Mouse (Mus musculus) liver, adult (tissue): ENCODE measurements around the gene Zfp593.

ENCODE experiments used
- GATA4 ChIP-seq: IDR thresholded peaks from 2 replicates; pipeline ENCODE4 v1.6.1; 2014; ENCODE audit warnings: mild to moderate bottlenecking, low read length; ENCODE audit not compliant: insufficient replicate concordance

The Zfp593 gene

DNA sequence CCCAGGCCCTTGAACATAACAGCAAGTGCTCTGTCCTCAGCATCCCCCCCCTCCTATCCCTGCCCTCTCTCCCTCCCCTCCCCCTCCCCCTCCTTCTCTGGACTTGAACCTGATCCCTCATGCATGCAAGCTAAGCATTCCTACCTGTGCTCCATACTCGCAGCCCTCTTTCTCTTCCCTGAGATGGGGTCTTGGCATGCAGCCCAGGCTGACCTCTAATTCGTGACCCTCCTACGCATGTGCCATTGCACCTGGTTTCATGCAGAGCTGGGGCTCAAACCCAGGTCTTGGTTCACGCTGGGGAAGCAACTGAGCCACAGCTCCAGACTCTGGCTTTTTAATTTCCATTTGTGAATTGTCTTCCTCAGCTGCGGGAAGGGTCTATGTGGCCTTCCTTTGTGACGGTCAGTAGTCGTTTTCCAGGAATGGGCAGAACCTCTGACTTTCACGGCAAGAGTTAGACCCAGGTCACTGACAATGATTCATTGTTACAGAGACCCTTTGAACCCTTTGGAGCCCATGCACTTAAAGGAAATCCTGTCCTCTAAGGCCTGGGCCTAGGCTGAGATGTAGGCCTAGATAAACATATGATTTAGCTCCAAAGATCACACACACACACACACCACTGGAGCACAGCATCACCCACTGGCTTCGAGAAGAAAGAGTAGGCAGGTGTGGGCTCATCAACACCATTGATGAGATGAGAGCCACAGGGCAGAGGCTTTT is 20.6 kb upstream of the Zfp593 start:
- TF ChIP-seq GATA4: no peak

DNA sequence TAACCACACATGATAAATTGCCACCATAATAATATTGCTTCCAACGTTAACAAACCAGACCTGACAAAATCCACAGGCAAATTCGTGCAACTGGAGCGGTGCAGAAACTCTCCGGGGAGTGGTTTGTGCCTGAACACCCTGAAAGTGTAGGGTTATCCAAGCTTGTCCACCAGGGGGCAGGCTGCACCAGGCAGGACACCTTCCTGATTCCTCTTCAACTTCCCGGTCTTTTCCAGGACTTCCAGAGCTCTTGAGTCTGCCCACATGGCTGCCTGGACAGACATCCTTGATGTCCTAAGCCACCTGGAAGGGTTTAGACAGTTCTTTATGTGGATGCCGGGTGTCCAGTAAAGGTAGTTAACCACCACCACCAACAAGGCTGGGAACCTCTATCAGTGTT is 17.8 kb upstream of the Zfp593 start:
- no peak for TF ChIP-seq GATA4

DNA sequence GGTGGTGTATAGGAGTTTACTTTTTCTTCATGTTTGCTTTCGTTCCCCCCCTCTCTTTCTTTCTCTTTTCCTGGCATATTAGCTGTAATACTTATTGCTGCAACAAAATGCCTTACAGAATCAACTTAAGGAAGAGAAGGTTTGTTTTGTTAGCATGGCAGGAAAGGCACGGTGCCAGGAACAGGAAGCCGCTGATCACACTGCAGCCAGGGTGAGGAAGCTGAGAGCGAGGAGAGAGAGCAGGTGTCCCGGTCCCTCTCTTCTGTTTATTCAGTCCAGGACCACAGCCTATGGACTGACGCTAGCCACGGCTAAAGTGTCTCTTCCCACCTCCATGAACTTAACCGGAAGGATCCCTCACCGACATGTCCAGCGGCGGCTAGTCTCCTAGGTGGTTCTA is 13.0 kb upstream of the Zfp593 start:
- TF ChIP-seq GATA4: no peak

DNA sequence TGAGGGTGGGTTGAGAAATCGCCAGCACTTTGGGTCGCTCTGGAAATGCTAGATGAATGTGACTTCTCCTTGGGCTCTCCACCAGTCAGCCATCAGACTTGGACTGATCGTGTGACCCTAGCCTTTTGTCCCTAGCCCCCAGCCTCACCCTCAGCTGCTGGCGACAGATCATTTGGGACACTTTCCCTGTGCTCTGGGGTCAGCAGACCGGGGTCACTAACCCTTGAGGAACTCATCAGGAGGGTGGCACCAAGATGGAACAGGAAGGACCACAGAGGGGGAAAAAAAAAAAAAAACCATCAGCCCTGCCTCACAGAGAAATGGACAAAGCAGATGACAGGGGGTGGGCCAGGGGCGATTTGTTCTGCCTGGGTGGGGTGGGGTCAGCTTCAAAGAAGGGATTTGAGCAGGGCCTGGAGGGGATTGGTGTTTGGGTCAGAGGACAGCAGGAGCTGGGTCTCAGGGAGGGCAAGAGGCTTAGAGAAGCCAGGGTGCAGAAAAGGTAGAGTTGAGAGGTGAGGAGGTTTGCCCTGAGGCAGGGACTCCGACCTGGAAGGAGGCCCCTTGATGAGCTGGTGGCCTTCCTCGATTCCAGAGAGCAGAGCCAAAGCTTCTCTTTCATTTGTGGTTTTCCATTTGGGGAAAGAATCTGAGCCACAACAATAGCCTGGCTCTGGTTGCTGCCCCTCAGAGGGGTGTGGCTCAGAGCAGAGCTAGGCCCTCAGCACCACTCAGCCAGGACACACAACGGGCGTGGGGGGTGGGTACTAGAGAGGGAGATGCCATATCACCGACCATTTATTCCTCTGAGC is 12.0 kb upstream of the Zfp593 start:
- no peak for TF ChIP-seq GATA4

DNA sequence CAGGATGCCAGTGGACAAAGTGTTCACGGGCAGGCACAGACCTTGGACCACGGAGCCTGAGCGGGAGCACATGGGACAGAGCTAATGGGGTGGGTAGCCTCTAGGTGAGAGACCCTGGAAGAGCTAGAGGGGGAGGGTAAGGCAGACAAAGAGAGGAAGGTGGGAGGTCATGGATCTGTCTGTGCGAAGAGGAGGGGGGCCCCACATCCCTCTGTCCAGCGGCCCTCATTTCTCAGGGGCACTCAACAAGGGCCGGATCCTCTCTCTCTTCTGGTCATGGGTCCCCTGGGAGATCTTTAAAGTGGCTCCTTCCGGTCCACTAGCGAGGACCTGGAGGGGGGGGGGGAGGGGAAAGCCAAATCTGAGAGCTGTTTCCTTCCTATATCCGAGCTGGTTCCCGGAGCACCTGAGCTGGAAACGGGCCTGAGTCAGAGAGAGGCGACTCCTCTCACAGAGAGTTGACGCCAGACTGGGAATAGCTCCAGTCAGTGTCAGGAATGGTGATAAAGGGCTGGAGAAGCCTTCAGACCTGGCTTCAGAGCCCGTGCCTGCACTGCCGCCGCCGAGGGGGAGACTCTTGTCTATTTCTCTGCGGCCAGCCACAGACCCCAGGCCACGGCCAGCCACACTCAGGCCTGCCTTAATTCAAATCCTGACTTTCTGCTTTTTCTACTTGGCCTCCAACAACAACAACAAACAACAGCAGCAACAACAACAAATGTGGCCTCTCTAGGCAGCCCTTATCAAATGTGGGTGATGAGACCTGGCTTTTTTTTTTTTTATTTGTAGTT is 11.2 kb upstream of the Zfp593 start:
- no peak for TF ChIP-seq GATA4

DNA sequence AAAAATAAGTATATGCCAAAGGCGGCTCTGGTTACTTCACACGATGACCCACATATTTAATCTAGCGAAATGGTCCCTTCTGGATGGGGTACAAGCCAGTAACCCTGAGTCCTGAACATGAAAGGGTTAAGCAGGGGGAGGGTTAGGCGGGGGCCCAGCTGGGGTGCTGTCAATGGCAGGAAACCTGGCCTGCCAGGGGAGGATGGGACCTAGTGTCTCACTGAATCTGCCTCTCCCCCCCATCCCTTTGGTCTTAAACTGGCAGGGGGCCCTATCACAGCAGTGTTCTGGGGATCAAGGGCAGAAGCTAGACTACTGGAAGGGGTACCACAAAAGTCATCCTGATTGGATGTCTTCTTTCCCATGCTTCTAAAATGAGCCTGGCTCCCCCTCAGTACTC is 10.5 kb upstream of the Zfp593 start:
- no peak for TF ChIP-seq GATA4

DNA sequence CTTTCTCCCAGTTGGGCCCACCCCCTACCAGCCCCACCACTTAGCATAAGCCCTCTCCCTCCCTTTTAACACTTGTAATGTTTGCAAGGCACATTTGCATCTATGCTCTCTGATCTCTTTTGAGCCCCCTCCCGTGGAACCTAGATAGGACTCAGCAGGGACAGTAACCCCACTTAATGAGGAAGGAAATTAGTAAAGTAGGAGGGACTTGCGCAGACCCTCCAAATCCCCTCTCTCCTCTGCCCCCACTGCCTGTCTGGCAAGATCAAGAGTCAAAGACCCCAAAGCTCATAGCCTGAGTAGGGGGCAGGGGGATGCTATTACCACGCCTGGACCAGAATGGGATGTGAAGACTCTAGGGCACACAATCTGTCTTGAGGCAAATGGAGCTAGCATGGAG is 9.4 kb upstream of the Zfp593 start:
- no peak for TF ChIP-seq GATA4

DNA sequence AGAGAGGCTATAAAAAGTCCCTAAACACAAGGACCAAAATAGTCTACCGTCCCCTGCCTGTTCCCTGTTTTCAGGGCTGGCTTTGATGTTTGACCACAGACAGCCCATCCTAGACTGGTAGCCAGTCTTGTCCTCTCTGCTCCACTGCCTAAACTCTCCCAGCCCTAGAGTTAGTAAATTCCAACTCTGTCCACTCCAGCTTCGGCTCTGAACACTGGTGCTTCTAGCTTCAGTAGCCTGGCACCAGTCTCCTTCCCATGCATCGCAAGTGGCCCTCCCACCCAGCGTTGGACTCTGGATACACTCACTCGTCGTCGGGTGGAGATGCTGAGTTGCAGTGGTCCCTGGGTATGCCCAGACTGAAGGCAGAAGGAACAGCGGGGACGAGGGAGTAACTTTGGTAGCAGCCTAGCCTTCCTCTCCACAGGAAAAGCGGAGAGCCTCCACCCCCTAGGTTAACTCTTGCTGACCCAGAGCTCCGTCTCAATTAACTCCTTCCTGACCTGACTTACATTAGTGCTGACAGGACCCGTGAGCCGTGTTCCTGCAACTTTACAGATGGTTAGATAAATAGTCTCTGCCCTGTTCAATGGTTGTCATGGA is 8.4 kb upstream of the Zfp593 start, which contains the start of gene Grrp1:
Gene Grrp1, minus strand, starts transcription at position 385 of the 603 bp plus-strand sequence.
- TF ChIP-seq GATA4: no peak

DNA sequence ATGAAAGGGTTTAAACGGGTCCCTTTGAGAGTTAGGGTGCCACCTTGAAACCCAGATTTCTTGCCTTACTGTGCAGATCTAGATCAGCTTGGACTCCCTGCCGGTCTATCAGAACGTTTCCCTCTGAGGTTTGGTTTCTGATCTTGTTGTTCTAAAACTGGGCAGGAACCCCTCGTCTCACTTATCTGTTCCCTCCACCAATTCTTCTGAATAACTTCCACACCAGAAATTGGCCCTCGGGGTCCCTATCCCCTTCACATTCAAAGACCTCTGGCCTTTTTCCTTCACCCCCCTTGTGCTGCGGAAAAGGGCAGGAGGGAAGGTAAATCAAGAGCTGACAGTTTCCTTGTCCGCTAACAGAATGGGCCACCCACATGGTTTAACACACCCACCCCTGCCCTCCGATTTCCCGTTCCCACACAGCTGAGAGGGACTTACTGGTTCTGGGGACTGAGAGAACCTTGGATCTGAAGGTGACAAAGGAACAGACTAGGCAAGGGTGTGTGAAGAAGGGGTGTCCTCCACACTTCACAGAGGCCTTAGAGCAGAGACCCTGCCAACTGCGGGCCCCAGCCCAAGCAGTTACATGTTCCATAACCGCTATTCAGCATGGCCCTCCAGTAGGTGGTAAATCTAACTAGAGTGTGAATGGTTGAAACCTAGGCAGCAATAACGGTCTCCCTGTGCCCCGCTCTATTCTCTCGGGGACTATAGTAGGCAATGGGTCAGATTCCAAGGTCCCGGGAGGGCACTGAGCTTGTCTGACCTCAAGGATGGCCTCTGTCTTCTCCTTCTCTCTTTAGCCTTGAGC is 7.7 kb upstream of the Zfp593 start:
- TF ChIP-seq GATA4: no peak

DNA sequence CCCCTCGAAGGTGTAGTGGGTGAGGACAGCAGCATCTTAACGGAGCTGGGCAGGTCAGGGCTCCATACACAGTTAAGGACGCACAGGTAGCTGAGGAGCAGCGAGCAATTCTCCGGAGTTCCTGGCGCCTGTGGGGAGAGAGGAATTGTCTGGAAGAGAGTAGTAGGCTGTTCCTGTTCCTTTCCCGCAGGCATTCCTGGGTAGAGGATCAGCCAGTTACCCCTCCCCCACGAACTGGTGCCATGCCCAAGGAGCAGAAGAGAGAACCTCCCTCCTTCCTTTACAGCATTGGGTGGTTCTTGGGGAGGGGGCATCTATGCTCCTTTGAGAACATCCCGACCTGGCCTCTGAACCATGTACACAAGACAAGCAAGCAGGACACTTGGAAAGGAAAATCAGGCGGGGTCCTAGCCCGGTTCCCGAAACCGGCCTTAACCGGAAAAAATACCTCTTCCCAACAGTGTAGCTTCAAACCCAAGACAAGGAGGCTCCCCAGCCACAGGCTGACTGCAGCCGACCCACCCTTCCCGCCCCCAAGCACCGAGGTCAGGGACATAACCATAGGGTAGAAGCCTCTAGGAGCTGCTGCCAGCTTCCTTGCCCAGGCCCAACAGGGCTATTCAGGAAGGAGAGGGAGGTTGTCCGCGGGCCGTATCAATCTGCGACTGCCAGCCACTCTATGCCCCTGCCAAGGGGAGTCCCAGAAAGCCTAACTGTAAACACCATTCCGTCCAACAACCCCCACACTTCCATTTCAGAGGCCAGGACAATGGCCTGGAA is 6.9 kb upstream of the Zfp593 start:
- TF ChIP-seq GATA4: no peak

DNA sequence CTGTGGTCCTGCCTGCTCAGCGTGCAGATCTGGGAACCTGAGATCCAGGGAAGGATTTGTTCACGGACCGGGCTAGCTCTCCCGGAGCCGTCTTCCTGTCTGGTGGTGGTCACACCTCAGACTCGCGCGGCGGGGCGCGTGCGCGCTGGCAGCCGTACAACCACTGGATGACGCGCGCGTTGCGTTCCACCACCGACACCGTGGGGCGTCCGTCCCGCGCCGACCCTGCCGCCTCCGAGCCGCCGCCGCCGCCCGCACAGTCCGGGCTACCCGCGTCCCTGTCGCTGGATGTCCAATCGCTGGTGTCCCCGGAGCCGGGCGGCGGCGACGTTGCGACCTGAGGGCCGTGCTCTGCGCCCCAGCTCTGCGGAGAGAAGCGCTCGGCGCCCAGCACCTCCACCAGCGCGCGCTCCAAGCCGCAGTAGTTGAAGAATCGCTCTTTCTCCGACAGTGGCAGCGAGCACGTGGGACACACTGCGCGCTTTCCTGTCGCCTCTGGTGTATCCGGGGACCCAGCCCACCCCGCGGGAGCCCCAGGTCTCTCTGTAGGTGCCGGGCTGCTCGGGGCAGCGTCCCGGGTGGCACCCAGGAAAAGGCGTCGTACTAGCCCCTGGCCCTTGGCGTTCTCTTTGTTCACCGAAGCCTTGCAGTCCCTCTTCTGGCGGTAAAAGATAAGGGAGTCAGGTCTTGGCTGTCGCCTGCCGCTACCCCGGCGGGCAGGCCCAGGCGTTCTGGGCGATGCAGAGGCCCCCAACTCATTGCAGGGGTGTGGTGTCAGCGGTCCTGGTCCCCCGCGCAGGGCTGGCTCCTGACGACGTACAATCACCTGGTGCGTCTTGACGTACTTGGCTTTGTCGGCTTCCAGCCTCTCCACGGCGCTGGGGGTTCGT is 6.1 kb upstream of the Zfp593 start:
- no peak for TF ChIP-seq GATA4

DNA sequence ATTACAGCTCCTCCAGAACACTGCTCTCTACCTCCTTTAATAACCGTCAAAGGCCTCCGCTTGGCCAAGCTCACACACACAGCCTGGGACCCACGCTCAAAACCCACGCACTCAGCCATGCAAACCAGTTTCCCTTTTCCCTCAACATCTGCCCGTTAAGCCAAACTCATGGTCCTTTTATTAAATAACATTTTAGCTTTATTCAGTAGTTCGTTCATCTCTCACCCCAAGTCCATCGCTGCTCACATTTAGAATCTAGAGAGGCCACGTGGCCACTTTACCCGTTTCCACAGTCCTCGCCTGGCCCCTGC is 5.5 kb upstream of the Zfp593 start:
- TF ChIP-seq GATA4: no peak
